Mouse (Mus musculus): ENCODE data around the gene Map3k14.

- no peak for TF ChIP-seq CTCF (IDR thresholded peaks at IDR 0.05; ENCODE audit: low read depth)
- TF ChIP-seq EP300 (IDR thresholded peaks at IDR 0.05; ENCODE audit: low read depth): no peak
Measured at GRCm38 (mm10) chr11:103197340-103197739, 69.9 kb downstream of the Map3k14 start.

Measured in liver, embryonic 14.5 days (tissue).